Mouse (Mus musculus): ENCODE results near the gene Gm10097. TPM values are rescaled to one million over a fixed set of nuclear protein-coding genes. Genes with fewer than 3 reads are reported as not detected.

Gene Gm10097
- total and polyA plus RNA-seq, 2 experiments from 2014 or later, result 0.08 TPM; not detected in 1

DNA sequence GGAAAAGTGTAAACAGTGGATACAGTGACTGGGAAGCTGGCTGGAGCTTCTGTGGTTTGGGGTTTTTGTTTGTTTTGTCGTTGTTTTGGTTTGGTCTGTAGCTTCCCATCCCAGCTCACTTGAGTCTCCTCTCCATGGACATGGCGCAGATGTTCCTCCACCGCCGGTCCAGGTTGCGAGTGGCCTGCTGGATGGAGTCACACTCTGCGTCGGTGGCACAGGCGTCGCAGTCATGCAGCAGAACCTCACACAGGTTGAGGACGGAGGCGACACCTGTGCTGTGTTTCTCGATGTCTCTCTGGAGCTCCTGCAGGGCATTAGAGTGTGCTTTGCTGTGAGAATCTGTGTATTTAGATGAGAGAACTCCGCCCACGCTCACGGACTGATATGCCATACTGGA, 11.3 kb upstream of the Gm10097 start:
- no peak overlapping the region for H3K9ac ChIP-seq (replicated peaks; ENCODE audit: low read length)
- H3K4me1 ChIP-seq (ENCODE audit: insufficient read depth, low read length), result no peaks in the 10 kb centered on the region
- H3K36me3 ChIP-seq (ENCODE audit: insufficient read depth, low read length), result peaks cover 6% of the 10 kb centered on the region; the same call in 1 of the 2 replicates
- H3K9me3 ChIP-seq (ENCODE audit: low read length), result no peaks in the 10 kb centered on the region
- H3K4me2 ChIP-seq (ENCODE audit: low read depth, low read length), result no peak overlapping the region
- no peak for TF ChIP-seq CTCF (IDR thresholded peaks at IDR 0.05; ENCODE audit: low read depth)
- DNase-seq (ENCODE audit: low spot score), result no peak
- H3K27me3 ChIP-seq (ENCODE audit: insufficient read depth, low read length), result no peaks in the 10 kb centered on the region
- no peak overlapping the region for H3K4me3 ChIP-seq (ENCODE audit: low read length)
- WGBS, result 92% methylated on average over 15 of the region's 15 CpGs
- H3K27ac ChIP-seq, result no peak overlapping the region
- no peak for ATAC-seq

DNA sequence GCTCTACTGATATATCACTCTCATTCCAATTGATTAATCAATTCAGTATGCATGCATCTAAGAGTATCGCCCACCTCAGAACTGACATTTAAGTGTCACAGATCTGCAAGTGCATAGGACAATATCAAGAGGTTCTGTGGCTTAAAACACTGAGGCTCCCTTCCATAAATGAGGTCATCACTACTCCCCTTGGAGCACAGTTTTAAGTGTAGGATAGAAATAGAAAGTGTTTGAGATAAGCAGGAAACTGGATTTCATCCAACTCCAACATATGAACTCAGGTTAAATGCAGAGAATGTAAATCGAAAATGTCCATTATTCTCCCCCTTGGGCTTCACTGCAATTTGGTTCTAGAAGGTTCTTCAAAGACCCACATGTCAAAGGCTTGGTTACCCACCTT, 10.1 kb upstream of the Gm10097 start:
- H3K9ac ChIP-seq (replicated peaks; ENCODE audit: low read length), result no peak overlapping the region
- no peak for ATAC-seq
- whole genome bisulfite sequencing, result 85% methylated on average over 2 of the region's 2 CpGs

DNA sequence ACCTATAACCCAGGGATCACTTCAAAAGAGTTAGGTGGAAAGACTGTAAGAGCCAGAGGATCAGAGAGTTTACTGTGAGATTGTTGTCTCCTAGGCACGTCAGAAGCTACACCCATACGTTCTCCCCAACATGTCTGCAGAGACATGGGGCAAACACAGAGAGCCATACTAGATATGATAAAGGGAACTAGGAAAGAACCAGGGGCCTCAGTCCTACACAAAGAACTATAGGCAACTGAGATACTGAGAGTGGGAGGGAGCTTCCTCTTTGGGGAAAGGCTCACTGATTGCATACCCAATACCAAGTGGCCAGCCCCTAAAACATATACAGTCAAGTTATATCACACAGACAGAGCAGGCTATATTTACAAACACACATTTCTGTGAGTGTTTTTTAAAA, 9.0 kb upstream of the Gm10097 start:
- no peaks in the 10 kb centered on the region for H3K4me1 ChIP-seq (ENCODE audit: insufficient read depth, low read length)
- no peaks in the 10 kb centered on the region for H3K27me3 ChIP-seq (ENCODE audit: insufficient read depth, low read length)
- WGBS, result 99% methylated on average over 2 of the region's 2 CpGs
- H3K9me3 ChIP-seq (ENCODE audit: low read length), result no peaks in the 10 kb centered on the region
- TF ChIP-seq CTCF (IDR thresholded peaks at IDR 0.05; ENCODE audit: low read depth), result no peak
- no peak overlapping the region for H3K27ac ChIP-seq
- DNase-seq (ENCODE audit: low spot score) (no peak), ATAC-seq (no peak)
- no peak overlapping the region for H3K9ac ChIP-seq (replicated peaks; ENCODE audit: low read length)
- H3K4me3 ChIP-seq (ENCODE audit: low read length), result no peak overlapping the region
- peaks cover 6% of the 10 kb centered on the region; the same call in 1 of the 2 replicates for H3K36me3 ChIP-seq (ENCODE audit: insufficient read depth, low read length)
- no peak overlapping the region for H3K4me2 ChIP-seq (ENCODE audit: low read depth, low read length)

More for the DNA sequence above, 10.1 kb upstream of the Gm10097 start:
- H3K27ac ChIP-seq, result no peak overlapping the region
- peaks cover 6% of the 10 kb centered on the region; the same call in 1 of the 2 replicates for H3K36me3 ChIP-seq (ENCODE audit: insufficient read depth, low read length)
- no peak overlapping the region for H3K4me2 ChIP-seq (ENCODE audit: low read depth, low read length)
- H3K27me3 ChIP-seq (ENCODE audit: insufficient read depth, low read length), result no peaks in the 10 kb centered on the region
- no peaks in the 10 kb centered on the region for H3K9me3 ChIP-seq (ENCODE audit: low read length)
- H3K4me1 ChIP-seq (ENCODE audit: insufficient read depth, low read length), result no peaks in the 10 kb centered on the region
- no peak for TF ChIP-seq CTCF (IDR thresholded peaks at IDR 0.05; ENCODE audit: low read depth)
- DNase-seq (ENCODE audit: low spot score), result no peak
- H3K4me3 ChIP-seq (ENCODE audit: low read length), result no peak overlapping the region

GRCm38 (mm10) chr10:5067113-5067512, 1.9 kb upstream of the Gm10097 start:
- H3K36me3 ChIP-seq (ENCODE audit: insufficient read depth, low read length), result peaks cover 3% of the 10 kb centered on the region; the same call in 1 of the 2 replicates
- no peak overlapping the region for H3K27ac ChIP-seq
- ATAC-seq (no peak), DNase-seq (ENCODE audit: low spot score) (no peak)
- no peak for TF ChIP-seq CTCF (IDR thresholded peaks at IDR 0.05; ENCODE audit: low read depth)
- no peaks in the 10 kb centered on the region for H3K27me3 ChIP-seq (ENCODE audit: insufficient read depth, low read length)
- no peak overlapping the region for H3K4me2 ChIP-seq (ENCODE audit: low read depth, low read length)
- no peaks in the 10 kb centered on the region for H3K4me1 ChIP-seq (ENCODE audit: insufficient read depth, low read length)
- H3K9ac ChIP-seq (replicated peaks; ENCODE audit: low read length), result no peak overlapping the region
- no peak overlapping the region for H3K4me3 ChIP-seq (ENCODE audit: low read length)
- no peaks in the 10 kb centered on the region for H3K9me3 ChIP-seq (ENCODE audit: low read length)
- WGBS, result 79% methylated on average over 3 of the region's 3 CpGs

GRCm38 (mm10) chr10:5070168-5070940, 1.4 kb downstream of the Gm10097 start:
- no peak overlapping the region for H3K9ac ChIP-seq (replicated peaks; ENCODE audit: low read length)
- H3K4me1 ChIP-seq (ENCODE audit: insufficient read depth, low read length), result no peaks in the 10 kb centered on the region
- no peak overlapping the region for H3K4me2 ChIP-seq (ENCODE audit: low read depth, low read length)
- DNase-seq (ENCODE audit: low spot score), result no peak
- no peak overlapping the region for H3K27ac ChIP-seq
- H3K36me3 ChIP-seq (ENCODE audit: insufficient read depth, low read length), result peaks cover 3% of the 10 kb centered on the region; the same call in 1 of the 2 replicates
- TF ChIP-seq CTCF (IDR thresholded peaks at IDR 0.05; ENCODE audit: low read depth), result no peak
- no peaks in the 10 kb centered on the region for H3K9me3 ChIP-seq (ENCODE audit: low read length)
- H3K27me3 ChIP-seq (ENCODE audit: insufficient read depth, low read length), result no peaks in the 10 kb centered on the region
- WGBS, result 89% methylated on average over 11 of the region's 11 CpGs
- ATAC-seq, result no peak
- no peak overlapping the region for H3K4me3 ChIP-seq (ENCODE audit: low read length)

- no peak overlapping the region for H3K9ac ChIP-seq (replicated peaks; ENCODE audit: low read length)
- H3K27me3 ChIP-seq (ENCODE audit: insufficient read depth, low read length), result no peaks in the 10 kb centered on the region
- H3K4me2 ChIP-seq (ENCODE audit: low read depth, low read length), result no peak overlapping the region
- no peak overlapping the region for H3K27ac ChIP-seq
- no peak overlapping the region for H3K4me3 ChIP-seq (ENCODE audit: low read length)
- no peak for TF ChIP-seq CTCF (IDR thresholded peaks at IDR 0.05; ENCODE audit: low read depth)
- H3K9me3 ChIP-seq (ENCODE audit: low read length), result no peaks in the 10 kb centered on the region
- DNase-seq (ENCODE audit: low spot score), result no peak
- no peaks in the 10 kb centered on the region for H3K4me1 ChIP-seq (ENCODE audit: insufficient read depth, low read length)
- peaks cover 6% of the 10 kb centered on the region; the same call in 1 of the 2 replicates for H3K36me3 ChIP-seq (ENCODE audit: insufficient read depth, low read length)
- WGBS, result 76% methylated on average over 3 of the region's 3 CpGs
- no peak for ATAC-seq
Observed at GRCm38 (mm10) chr10:5070941-5071231, 1.9 kb downstream of the Gm10097 start.

- no peak for DNase-seq (ENCODE audit: low spot score)
- peaks cover 7% of the 10 kb centered on the region; the same call in 1 of the 2 replicates for H3K36me3 ChIP-seq (ENCODE audit: insufficient read depth, low read length)
- H3K4me2 ChIP-seq (ENCODE audit: low read depth, low read length), result no peak overlapping the region
- no peak overlapping the region for H3K27ac ChIP-seq
- no peaks in the 10 kb centered on the region for H3K9me3 ChIP-seq (ENCODE audit: low read length)
- no peak overlapping the region for H3K9ac ChIP-seq (replicated peaks; ENCODE audit: low read length)
- H3K27me3 ChIP-seq (ENCODE audit: insufficient read depth, low read length), result no peaks in the 10 kb centered on the region
- H3K4me3 ChIP-seq (ENCODE audit: low read length), result no peak overlapping the region
- no peaks in the 10 kb centered on the region for H3K4me1 ChIP-seq (ENCODE audit: insufficient read depth, low read length)
- 86% methylated on average over 8 of the region's 8 CpGs for WGBS
- no peak for ATAC-seq
- no peak for TF ChIP-seq CTCF (IDR thresholded peaks at IDR 0.05; ENCODE audit: low read depth)
Observed at GRCm38 (mm10) chr10:5072054-5072453, 3.1 kb downstream of the Gm10097 start.
